Mouse (Mus musculus) gastrocnemius, postnatal 14 days (tissue): Measurements from ENCODE around the gene Gm17555. TPM values are rescaled to one million over a fixed set of nuclear protein-coding genes. Genes with fewer than 3 reads are reported as not detected.
"Not testable (repeated sequence)": the region's sequence is repeated elsewhere in the genome, so short reads cannot be mapped to it uniquely, and the experiment has no call there.

ENCODE experiments used
- DNase-seq: peaks from one replicate; pipeline ENCODE4 v3.0.0; 2021; ENCODE audit warnings: mixed read lengths
- intact Hi-C: fragments of 180-260 bp; cut with DNase I; formaldehyde crosslinking; loops from one replicate; pipeline ENCODE4 v1.15.1; 2025; ENCODE audit warnings: low total_unique reads
- long read RNA-seq, 2 experiments: library from polyadenylated mRNA; stranded (forward); transcript quantifications; one replicate each; pipeline ENCODE4 v2.0.0; 2021
- total RNA-seq, 2 experiments: library from RNA; stranded (reverse); gene quantifications; 2 replicates each; pipeline ENCODE4 v1.2.3; 2021

Gene Gm17555
- not detected for total RNA-seq
- long read RNA-seq, experiment 1: 0 reads
- long read RNA-seq, experiment 2: 0 reads

GRCm38 (mm10) chr2:126214800-126215199 is at the start of gene Gm17555:
Gene Gm17555, plus strand, starts transcription at chr2:126215100.
- intact Hi-C loops, DNase-seq: not testable (repeated sequence)

DNA sequence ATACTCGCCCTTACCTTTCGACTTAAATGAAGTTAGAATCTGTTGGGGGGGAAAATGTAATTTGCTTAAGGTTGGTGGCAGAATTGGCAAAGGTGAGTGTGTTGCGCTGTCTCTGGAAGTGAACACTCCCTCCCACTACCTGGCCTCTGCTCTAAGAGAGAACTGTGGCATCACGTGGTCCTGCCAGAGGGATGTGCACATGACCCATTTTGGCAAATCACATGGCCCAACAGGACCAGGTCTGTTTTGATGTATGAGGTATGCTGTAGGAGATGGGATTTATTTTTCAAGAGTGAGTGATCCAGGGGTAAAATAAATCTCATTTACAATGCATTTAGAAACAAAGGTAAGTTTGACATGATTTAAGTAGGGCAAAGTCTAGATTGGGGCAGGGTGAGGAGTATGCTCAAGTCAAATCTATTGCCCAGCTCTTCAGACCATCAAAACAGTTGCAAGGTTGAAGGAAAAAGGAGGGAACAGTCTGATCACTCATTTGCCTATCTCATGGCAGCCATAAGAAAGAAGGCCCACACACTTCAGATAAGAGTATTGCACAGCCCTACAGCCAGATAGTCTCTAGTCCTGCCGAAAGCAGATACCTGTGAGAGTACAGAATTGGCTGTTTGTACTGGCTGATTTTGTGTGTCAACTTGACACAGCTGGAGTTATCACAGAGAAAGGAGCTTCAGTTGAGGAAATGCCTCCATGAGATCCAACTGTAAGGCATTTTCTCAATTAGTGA is 49.5 kb upstream of the Gm17555 start:
- intact Hi-C loops: no loop called here
- no peak for DNase-seq

DNA sequence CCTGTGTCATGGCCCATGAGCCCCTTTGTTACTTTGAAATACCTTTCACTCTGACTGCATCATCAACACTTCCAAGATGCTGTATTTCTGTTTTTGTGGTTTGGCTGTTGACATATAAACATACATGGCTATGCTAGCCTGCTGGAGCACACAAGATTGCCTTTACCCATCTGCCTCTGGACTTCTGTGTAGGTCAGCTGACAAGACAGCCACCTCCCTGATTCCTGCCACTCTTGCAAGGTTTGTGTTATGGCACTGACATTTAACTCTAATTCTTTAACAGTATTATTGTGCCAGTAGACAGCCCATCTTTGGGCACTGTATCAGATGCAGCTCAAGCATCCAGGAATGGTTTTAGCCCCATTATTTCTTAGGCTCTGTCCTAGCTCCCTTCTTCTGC is 48.6 kb upstream of the Gm17555 start:
- intact Hi-C loops: no loop called here
- no peak for DNase-seq

DNA sequence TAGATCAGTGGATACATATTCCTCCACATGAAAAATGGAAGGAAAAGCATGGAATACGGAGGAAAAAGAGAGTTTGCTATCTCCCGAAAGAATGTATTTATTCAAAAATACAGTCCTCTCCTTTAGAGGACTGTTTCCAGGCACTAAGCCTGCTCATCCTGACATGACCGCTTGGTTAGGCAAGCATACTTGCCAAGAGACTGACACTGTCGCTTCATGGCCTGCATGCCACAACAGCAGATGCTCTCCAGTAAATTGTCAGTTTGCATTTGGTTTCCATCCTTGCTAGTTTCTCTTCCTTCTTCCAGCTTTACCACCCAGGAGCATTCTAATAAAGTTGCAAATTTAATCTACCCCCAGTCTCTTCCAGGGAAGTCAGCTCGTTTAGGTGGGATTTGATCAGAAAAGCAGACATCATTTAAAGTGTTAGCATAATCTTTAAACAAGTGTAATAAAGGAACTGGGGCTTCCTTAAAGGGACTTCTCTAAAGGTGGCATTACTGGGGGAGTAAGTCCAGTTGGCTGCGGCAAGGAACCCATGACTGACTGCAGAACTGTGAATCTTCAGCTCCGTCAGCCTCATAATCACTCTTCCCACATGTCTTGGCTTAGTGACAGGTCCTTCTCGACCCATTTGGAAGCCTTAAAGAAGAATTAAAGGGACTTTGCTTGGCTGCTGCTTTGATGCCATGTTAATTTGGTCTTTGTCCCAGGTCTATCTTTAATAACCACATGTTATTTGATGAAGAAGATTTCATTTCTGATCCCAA is 47.9 kb upstream of the Gm17555 start:
- no peak for DNase-seq
- intact Hi-C loops: no loop called here

- no peak for DNase-seq
- intact Hi-C loops: no loop called here
These were observed 43.5 kb upstream of the Gm17555 start for GRCm38 (mm10) chr2:126171427-126171826.

DNA sequence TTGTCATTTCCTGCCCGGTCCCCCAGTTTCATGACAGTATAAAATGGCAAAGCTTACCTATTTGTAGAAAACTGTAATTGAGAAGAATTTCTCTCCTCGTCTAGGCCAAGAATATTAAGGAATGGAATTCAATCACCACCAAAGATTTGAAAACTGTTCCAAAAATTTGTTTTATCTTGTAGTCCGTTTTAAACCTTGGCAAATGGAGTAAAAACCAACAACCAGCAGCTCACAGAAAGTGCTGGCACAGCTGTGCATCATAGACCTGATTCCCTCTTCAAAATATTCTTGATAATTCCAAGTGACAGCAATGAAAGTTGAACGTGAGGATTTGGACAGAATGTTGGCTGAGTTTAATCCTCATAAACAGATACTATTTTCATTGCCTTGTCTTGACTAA is 23.6 kb upstream of the Gm17555 start:
- DNase-seq: no peak
- intact Hi-C loops: no loop called here

GRCm38 (mm10) chr2:126192129-126192528 is 22.8 kb upstream of the Gm17555 start:
- DNase-seq: no peak
- intact Hi-C loops: no loop called here

GRCm38 (mm10) chr2:126195631-126196356 is 19.1 kb upstream of the Gm17555 start:
- intact Hi-C loops: no loop called here
- no peak for DNase-seq

GRCm38 (mm10) chr2:126198971-126199370 is 15.9 kb upstream of the Gm17555 start:
- DNase-seq: no peak
- intact Hi-C loops: no loop called here

GRCm38 (mm10) chr2:126211011-126211680 is 3.8 kb upstream of the Gm17555 start:
- no peak for DNase-seq

GRCm38 (mm10) chr2:126227581-126227980 is 12.7 kb downstream of the Gm17555 start:
- DNase-seq: no peak
- intact Hi-C loops: no loop called here

More at GRCm38 (mm10) chr2:126211011-126211680, 3.8 kb upstream of the Gm17555 start:
- intact Hi-C loops: no loop called here

GRCm38 (mm10) chr2:126231731-126232130 is 16.8 kb downstream of the Gm17555 start:
- intact Hi-C loops: loop anchor here (10.0 kb wide), 1 partner anchor 227 kb away; no protein-coding TSS in a partner anchor
- DNase-seq: no peak

- intact Hi-C loops: loop anchor here (10.0 kb wide), 1 partner anchor 232 kb away; no protein-coding TSS in a partner anchor
- peak; percentile 53 for DNase-seq
These were observed 22.0 kb downstream of the Gm17555 start for GRCm38 (mm10) chr2:126236905-126237304.

DNA sequence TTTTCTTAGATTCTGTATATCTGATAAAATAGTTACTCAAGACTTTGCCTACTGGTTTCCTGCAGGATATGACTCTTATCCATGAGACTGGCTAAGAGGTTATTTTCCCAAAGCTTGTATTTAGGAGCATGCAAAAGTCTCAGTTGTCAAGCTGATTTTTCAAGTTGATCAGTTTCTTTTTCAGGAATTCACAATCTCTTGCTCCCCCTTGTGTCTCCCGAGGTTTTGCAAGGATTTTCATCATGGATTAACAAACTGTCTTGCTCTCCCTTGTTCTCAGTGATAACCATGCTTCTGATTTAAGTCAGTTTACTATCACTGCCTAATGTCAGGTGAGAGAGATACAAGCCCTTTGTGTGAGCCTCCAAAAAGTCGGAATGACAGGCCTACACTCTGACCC is 30.5 kb downstream of the Gm17555 start:
- intact Hi-C loops: no loop called here
- DNase-seq: peak; percentile 10

- no peak for DNase-seq
- intact Hi-C loops: no loop called here
These were observed 33.6 kb downstream of the Gm17555 start for GRCm38 (mm10) chr2:126248536-126248935.

- DNase-seq: no peak
- intact Hi-C loops: no loop called here
These were observed 37.3 kb downstream of the Gm17555 start for GRCm38 (mm10) chr2:126252211-126252610.
